Mouse (Mus musculus): ENCODE results near the gene Iqcf3.
"Not testable (repeated sequence)": the region's sequence is repeated elsewhere in the genome, so short reads cannot be mapped to it uniquely, and the experiment has no call there.

The Iqcf3 gene

DNA sequence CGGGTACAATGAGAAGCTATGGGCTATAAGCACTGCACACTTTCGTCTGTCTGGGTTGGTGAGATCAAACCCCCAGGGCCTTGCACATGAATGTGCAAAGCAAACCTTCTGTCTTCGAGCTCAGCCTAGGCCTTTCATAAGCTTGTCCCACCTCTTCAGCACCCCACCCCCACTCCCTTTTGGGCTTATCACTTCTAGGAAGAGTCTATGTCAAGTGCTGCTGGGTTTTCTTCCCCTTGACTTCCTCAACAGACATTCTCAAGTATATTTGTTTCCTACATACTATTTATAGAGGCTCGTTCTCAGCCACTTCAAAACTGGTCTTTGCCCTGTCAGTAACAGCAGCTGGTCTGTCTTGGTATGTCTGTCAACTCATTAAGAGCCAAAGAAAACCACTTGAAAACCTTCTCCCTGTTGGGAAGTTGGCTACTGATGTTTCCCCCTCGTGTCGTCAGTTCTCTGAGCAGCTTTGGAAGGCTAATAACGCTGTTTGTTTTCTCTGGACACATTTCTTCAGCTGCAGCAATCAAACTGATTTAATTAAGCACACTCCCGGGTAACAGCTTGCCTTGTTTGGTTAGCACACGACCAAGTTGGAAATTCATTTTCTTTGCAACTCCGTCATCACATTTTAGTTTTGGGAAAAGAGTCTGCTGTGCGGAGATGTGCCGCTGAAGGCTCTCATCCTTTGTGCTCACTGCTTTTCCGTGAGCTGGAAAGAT, 48.5 kb downstream of the Iqcf3 start:
- no peak for DNase-seq (ENCODE audit: extremely low spot score, low spot score)

DNA sequence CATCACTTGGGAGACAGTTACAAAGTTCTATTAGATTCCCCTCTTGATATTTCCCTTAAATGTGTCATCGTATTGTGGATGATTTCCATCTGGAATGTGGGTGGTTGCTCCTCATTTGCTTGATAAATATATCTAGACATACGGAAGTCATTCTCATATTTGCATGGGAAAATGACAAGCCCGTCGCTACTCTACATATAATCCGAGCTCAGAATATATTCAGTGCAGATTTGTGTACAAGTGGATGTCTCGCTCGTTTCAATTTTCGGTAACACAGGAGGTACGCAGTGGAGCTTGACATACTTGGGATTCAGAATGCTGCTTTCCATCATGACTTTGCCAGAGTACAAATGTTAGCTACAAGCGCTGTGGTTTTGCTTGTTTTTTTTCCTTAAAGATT, 52.1 kb downstream of the Iqcf3 start:
- DNase-seq (ENCODE audit: extremely low spot score, low spot score), result no peak

DNA sequence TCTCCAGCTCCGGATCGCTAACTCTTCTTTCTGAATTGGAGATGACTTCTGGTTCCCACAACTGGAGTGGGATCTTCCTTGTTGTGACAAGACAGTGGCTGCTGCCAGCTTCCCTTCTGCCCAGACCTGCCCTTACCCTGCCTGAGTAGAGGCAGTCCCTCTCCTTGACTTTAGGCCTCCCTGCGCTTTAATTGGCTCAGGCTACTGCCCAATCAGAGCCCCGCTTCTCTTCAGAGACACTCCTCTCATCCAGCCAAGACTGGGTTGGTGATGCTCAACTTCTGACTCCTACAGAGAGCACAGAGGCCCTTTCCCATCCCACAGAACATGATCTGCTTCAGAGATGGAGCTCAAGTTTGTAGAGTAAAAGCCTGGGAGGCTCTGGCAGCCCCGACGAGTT, 57.2 kb downstream of the Iqcf3 start:
- no peak for DNase-seq (ENCODE audit: extremely low spot score, low spot score)

DNA sequence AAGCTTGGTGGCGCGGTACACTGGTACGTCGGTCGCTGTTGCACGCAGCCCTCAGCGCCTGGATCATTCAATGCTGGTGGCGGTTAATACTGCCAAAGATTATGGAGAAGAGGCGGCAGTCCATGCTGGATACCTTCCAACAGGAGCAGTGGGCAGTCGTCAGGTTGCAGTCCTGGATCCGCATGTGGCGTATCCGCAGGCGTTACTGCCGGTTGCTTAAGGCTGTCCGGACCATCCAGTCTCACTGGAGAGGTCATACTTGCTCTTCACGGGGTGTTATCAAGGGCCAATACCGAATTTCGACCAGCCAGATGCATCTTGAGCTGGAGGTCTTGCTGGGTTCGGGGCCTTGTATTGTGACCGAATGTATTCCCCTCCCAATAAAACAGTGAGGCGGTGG, 59.6 kb downstream of the Iqcf3 start:
- DNase-seq (ENCODE audit: extremely low spot score, low spot score), result no peak

DNA sequence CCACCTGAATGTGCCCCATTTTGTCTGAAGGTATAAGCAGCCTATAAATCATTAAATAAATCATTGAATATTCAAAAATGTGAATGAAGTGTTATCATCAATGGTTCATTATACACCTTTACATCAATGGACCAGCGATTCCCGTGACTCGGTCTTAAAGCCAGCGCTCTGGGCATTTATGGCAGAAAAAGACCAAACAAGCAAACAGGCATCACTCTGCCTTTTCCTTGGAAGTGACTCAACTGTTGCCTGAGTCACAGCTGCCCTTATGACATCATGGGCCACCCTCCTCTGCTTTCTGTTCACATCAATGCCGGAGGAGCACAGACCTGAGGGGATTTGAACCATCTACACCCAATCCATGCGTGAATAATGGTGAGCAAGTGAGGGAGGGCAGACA, 61.8 kb downstream of the Iqcf3 start, which contains the start of gene Iqcf1:
Iqcf1 (plus strand) TSS at position 301 of the 400 bp plus-strand sequence.
- DNase-seq (ENCODE audit: extremely low spot score, low spot score), result no peak

DNA sequence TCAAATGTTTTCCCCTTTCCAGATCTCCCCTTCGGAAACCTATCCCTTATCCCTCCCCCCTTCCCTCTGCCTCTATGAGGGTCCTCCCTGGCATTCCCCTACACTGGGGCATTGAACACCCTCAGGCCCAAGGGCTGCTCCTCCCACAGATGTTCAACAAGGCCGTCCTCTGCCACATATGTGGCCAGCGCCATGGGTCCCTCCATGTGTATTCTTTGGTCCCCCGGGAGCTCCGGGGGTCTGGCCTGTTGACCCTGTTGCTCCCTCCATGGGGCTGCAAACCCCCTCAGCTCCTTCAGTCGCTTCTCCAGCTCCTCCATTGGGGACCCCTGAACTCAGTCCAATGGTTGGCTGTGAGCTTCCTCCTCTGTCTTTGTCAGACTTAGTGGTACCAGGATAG, 73.8 kb downstream of the Iqcf3 start:
- not testable (repeated sequence) for DNase-seq (ENCODE audit: extremely low spot score, low spot score)

DNA sequence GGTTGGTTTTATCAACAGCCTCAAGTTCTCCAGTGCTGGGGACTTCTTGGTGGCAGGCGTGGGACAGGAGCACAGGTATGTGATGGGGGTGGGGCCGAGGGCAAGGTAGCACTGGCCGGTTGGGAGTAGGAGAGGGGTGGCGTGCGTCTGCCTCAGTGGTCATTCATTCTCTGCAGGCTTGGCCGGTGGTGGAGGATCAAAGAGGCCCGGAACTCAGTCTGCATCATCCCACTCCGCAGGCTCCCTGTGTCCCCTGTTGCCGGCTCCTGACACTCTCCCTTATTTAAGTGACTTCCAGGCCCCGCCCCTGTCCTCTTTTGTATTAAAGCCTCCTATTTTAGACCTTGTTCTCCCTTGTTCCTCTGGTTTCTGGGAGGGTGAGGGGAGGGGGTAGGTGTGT, 76.4 kb downstream of the Iqcf3 start:
- DNase-seq (ENCODE audit: extremely low spot score, low spot score), result no peak

DNA sequence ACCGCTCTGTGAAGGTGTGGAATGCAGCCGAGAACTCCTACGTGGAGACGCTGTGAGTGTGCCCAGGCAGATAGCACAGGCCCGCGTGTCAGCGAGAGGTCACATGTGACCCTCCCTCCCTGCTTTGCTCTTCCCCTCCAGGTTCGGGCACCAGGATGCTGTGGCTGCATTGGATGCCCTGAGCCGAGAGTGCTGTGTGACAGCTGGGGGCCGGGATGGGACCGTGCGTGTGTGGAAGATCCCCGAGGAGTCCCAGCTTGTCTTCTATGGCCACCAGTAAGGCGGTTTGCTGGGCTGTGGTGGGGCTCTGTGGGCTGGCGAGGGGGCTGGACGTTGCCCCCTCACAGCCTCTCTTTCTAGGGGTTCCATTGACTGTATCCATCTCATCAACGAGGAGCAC, 77.8 kb downstream of the Iqcf3 start:
- DNase-seq (ENCODE audit: extremely low spot score, low spot score), result no peak

DNA sequence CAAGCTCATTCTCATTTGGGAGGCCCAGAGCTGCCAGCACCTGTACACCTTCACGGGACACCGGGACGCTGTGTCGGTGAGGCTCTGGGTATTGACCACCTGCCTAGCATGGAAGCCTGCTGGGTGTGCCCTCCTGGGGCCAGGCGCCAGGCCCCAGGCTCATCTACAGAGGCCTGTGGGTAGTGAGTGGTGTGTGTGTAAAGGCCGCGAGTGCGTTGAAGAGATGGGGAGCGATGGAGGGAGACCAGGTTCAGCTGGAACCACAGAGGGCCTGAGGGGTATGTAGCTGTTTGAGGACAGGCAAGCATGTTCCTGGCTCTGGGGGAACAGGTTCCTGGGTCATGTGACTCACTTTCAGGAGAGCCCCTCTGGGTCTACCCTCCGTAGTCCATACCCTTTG, 78.3 kb downstream of the Iqcf3 start:
- no peak for DNase-seq (ENCODE audit: extremely low spot score, low spot score)

DNA sequence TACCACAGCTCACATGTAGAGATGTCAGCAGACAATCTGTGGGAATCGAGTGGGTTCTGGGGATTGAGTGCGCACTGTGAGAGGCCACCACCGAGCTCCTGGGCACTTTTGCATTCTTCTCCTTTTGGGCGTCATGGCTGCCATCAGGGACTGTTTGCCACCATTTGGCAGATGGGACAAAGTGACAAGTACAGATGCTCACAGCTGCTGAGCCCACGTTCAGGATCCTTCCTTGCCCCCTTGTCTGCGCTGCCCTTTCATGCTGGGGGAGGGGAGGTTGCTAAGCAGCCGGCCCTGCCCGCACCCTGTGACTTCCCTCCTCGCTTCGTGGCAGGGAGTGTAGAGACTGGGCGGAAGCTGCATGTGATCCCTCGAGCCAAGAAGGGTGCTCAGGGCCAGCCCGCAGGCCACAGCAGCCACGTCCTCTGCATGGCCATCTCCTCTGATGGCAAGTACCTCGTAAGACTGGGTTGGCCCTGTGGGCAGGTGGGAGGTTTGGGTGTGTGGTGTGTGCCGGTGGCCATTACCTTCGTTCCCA, 78.8 kb downstream of the Iqcf3 start:
- DNase-seq (ENCODE audit: extremely low spot score, low spot score), result no peak

DNA sequence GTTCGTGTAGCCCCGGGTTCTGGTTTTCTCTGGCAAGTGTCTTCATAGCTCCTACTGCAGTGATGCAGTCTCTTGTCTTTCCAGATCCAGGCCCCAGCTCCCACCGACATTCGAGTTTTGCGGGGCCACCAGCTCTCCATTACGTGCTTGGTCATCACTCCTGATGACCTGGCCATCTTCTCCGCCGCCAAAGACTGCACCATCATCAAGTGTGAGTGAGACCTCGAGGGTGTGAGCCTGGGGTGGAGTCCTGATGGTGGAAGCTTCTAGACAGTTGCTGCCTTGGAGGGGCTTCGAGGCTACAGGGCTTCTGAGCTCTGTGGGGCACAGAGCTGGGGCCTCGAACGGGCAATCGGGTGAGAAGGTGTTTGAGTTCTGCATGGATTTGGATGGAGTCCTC, 79.8 kb downstream of the Iqcf3 start:
- DNase-seq (ENCODE audit: extremely low spot score, low spot score), result no peak

DNA sequence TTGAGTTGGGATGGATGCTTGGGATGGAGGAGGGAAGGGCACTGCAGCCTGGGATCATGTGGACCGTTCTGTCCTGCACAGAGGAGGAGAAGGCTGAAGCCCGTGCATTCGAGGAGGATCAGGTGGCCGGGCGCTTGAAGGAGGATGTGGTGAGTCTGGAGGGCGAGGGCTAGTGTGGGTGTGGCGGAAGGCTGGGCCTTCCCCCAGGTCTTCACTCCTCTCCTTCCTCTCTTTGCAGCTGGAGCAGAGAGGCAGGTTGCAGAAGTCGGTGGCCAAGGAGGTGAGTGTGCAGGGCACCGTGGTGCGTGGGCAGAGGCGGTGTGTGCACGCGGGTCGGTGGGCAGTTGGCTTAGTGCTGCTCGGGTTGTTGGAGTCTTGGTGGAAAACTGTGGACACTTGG, 80.4 kb downstream of the Iqcf3 start:
- DNase-seq (ENCODE audit: extremely low spot score, low spot score), result no peak

DNA sequence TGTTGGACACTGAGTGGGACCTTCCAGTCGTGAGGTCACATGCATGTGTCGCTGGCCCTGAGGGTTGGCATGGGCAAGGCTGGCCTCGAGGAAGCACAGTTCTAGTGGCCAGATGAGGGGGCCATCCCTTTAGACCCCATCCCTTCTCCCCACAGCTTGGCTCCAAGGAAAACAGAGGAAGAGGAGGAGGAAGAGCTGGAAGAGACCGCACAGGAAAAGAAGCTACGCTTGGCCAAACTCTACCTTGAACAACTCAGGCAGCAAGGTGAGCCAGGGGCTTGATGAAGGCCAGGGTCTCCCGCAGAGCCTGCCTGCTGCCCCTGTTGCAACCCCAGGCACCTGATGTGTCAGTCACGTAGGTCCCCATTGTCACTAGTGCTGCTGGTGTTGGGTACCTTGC, 80.9 kb downstream of the Iqcf3 start:
- no peak for DNase-seq (ENCODE audit: extremely low spot score, low spot score)

DNA sequence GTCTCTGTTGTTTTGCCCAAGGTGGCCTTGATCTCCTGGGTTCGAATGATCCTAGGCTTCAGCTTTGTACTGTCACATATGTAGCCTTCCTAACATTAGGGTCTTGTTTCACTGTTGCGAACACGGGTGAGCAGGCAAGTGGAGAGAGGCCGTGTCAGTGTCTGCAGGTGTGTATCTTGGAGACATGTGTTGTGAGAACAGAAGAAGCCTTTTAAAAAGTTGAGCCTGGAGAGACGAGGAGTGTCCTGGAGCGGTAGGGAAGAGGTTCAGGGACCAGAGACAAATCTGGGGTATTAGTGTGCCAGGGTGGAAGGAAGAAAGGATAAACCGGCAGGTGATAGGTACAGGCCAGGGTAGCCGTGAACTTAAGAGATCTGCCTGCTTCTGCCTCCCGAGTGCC, 83.3 kb downstream of the Iqcf3 start:
- no peak for DNase-seq (ENCODE audit: extremely low spot score, low spot score)

DNA sequence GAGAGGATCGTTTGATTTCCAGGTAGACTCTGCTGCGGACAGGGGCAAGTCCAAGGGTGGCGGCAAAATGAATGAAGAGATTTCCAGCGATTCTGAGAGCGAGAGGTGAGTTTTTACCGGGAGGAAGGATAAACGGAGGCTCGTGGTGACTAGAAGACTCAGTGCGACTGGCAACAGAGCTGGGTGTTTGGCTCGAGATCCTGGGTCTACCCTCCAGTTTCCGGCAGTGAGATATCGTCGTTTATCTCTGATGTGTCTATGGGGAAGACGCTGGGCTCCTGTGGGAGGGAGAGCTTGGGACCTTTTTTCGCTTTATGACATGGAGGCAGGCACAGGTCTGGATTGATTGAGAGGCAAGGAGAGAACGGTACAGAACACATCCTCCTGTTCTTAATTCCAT, 83.8 kb downstream of the Iqcf3 start:
- DNase-seq (ENCODE audit: extremely low spot score, low spot score), result no peak

DNA sequence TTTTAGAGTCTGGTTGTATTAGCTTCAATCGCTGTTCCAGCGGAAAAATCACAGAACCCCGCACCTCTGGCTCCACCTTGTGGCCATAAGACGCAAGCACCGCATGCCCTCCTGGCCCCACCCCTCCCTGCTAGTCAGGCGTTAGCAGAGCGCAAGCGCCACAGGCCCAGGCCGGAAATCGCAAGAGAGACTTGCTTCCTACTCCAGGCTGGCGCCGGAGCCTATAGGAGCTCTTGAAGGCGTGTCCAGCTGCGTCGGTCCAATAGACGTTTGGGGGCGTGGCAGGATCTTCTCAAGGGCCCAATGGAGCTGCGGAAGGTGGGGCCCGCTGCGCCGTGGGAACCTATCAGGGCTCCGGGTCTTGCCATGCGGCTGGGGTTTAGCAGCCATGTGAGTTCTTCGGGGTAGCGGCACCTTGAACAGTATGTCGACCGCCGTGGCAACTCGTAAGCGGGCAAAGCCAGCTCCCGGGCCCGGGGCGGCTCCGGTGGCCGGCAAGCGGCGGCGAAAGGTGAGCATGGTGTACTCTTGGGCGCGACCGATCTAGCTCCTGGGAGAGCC, 84.4 kb downstream of the Iqcf3 start, which contains the start of gene Parp3:
Parp3 (minus strand) TSS at position 26 of the 561 bp plus-strand sequence.
- DNase-seq (ENCODE audit: extremely low spot score, low spot score), result peak; percentile 97

DNA sequence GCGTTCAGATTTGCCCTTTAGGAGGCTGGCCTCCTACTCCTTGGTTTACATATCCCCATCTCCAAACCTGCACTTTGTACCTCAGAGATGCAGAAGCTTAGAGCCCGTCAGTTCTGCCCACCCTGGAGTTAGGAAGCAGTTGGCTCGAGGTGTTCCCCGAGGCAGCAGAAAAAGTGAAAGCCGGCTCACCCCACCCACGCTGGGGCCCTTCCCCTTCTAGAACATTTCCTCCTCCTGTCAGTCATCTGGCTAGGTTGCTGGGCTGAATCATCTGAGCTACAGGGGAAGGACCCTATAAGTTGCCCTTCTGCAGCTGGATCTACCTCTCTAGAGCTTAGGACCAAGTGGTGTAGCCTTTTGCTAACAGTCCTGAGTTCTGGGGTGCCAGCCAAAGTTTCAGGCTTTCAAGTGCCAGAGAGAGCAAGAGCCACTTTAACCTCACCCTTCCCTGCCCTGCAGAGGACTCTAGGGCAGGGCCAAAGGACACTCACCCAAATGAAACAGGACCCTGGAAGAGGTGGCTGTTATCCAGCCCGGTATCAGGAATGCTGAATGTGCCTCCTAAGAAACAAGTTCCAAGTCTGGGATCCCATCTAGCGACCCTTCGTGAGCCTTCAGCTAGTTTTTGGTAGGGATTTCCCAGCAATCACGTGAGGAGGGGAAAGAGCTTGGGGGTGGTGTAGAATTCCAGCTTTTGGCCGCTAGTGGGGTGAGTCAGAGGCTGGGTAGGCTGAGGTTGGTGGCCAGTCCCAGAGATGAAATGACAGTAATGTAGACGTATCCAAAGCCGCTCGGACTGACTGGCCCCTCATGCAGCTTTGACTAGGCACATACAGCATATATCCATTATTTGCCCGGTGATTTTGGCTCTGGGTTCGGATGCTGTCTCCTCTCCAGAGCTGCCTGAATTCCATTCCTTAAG, 85.2 kb downstream of the Iqcf3 start:
- no peak for DNase-seq (ENCODE audit: extremely low spot score, low spot score)

DNA sequence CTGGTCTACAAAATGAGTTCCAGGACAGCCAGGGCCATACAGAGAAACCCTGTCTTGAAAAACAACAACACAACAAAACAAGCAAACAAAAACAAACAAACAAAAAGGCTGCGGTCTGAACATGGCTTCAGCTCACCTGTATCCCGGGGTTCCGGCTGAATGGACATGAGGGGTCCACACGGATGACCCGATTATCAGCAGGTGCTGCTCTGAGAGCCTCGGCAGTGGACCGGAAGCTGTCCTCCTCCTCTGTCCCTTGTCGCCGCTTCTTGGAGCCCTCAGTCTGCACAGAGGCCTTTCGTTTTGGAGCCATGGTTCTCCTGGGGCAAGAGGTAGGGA, 85.8 kb downstream of the Iqcf3 start, which contains the start of gene Rrp9:
Rrp9 (plus strand) TSS at position 301 of the 339 bp plus-strand sequence.
- DNase-seq (ENCODE audit: extremely low spot score, low spot score), result no peak

DNA sequence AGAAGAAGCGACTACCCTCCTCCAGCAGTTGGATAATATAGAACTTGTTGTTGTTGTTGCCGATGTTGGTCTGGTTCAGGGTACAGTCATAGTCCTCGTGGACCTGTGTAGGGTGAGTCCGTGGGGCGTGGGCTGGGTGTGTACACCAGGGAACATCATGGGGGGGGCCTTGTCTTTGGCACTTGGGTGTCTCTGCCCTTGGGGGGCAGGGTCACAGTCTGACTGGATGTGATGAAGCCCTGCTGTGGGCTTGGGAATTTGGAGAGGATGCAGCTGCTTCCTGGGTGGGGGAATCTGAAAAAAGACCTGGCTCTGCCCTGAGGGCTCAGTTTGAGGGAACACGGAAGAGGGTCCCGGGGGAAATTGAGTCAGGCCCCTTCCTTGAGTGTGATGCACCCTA, 86.4 kb downstream of the Iqcf3 start:
- DNase-seq (ENCODE audit: extremely low spot score, low spot score), result no peak

DNA sequence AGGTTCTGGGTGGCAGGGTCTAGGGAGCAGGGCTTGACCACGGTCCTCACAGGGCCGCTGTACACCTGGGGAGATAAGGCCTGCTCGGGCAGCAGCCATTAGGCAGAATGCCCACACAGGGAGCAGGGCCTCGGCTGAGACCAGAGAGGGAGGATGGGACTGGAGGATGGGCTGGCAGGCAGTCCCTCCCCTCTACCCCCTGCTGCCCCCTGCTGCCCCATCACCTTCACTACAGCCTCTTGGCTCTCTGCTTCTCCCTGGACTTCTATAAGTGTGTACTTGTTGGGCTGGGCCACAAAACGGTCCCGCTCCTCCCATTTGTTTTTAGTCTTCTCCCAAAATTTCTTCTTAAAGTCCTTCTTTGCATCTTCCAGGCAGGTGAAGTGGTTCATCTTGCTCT, 87.0 kb downstream of the Iqcf3 start:
- peak; percentile 80 for DNase-seq (ENCODE audit: extremely low spot score, low spot score)

DNA sequence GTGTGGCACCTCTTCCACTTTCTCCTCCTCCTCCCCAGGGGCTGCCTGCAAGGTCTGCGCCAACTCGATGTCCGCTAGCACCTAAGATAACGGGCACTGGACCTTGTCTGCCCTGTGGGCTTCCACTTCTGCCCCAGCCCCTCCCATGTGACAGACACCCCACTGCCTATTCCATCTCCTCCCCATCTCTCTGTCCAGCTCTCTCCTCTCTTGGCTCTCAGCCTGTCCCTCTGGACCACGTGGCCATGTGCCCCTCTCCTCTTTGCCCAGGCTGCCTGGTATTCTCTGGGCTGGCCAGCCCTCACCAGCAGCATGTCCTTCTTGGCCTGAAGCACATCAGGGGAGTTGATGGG, 87.7 kb downstream of the Iqcf3 start:
- DNase-seq (ENCODE audit: extremely low spot score, low spot score), result no peak

DNA sequence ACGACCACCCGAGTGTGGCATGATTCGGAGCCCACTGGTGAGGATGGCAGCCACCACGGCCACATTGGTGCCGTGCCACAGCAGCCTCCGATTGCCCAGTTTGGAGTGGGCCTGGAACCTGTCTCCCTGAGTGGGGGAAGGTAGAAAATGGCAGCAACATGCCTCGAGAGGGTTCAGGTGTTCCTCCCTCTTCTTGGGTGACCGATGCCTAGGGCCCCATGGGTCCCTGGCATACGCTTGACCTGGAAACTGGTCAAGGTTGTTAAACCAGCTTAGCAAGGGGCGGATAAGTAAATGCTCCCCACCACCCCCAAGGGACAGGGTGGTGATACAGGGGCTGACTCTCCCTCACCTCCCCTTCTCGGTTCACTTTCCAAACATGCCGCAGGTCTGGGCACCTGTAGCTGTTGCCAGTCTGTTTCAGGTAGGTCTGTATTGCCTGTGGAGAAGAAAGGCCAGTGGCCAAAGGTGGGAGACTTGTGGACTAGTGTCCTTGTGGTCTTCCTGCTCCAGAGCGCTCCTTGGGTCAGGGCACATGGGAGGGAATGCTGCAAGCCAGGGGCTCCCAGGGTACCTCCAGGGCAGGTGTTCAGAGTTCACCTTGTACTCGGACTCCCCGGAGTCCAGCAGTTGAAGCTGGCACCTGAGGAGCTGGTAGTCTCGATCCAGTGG, 88.2 kb downstream of the Iqcf3 start:
- DNase-seq (ENCODE audit: extremely low spot score, low spot score), result no peak
